Mouse (Mus musculus): Measurements from ENCODE around the gene Zfp82. TPM values are rescaled to one million over a fixed set of nuclear protein-coding genes. Genes with fewer than 3 reads are reported as not detected.

The Zfp82 gene
- total RNA-seq, 2 experiments from 2014 or later, result 3.0 to 3.1 TPM

DNA sequence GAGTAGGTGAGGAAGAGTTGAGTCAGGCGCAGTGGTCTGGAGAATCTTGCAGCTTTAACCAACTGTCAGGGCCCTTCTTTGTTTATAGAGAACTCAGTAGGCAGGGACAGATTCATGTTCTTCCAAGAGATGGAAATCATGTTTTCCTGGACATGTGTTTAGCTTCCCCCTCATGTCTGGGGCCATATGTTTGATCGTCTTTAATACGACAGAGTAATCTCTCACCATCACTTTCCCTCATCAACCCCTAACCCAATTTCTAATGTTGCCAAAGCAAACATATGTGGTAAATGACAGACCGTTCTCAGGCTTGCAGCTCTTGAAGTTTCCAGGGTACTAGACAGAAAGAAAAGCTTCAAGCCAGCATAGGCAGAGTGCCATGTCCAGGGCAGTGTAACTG is 24.6 kb downstream of the Zfp82 start:
- DNase-seq, result no peak

DNA sequence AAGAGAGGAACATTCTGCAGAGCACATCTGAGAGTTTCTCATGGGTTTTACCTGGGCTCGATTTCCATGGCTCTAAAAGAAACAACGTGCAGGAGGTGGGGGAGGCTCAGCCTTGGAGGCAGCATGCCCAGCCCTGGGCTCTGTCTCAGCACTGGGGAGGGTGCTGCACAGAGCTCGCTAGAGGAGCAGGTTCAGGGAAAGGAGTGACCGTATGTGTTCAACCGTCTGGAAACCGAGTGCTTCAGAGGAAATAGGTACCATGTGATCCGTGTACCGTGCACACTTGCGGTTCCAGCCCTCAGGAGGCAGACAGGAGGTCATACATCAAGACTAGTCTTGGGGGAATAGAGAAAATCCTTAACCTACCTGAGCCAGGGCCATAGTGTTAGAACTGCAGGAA is 28.3 kb downstream of the Zfp82 start:
- DNase-seq, result no peak

- no peak for DNase-seq
Measured at GRCm38 (mm10) chr7:30034331-30034730, 38.4 kb downstream of the Zfp82 start.

DNA sequence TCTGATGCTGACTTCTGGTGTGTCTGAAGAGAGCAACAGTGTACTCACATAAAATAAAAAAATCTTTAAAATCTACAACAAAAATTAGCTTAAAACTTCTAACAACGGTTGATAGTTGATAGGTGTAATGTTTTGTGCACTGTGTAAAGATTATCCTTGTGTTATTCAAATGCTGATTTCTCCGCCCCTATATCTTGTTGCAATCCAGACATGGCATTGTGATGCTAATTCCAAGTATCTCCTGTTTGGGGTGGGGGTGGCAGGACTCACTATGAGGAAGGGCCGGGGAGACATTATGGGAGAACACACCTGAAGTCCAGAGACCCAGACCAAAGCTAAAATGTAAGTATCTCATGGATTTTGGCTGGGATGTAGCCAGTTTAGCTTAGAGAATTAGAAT is 41.3 kb downstream of the Zfp82 start:
- no peak for DNase-seq

DNA sequence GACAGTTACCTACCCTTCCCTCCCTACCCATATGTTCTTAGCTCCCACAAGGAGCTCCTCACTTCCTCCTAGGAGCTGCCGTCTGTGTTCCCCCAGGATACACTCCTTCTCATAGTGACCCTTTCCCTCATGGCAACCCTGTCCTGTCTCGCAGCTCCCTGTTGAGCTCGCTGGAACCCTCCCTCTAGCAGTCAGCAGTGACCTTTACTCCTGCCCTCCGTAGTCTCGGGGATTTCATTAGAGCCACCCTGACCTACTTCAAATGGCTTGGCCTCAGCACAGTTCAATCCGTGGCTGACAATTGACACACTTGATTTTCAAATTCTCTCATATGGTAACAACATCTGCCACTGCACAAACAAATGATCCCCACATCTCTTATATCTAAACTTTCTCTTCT is 42.0 kb downstream of the Zfp82 start:
- no peak for DNase-seq

DNA sequence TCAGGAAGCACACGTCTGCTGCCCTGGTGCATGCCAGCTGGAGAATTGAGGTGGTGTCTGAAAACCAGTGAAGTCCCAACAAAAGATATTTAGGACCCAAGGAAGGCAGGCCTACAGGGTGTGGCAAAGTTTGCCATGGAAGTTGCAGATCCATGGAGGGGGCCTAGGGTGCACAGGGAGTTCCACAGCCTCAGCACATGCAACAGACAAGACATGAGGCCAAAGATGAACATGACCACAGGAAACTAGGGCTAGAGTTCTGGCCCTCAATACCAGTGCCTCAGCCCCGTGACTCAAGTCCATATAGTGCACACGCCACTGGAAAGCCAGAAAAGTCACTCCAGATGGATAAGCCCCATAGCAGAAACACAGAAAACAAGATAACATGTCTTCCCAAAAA is 44.1 kb downstream of the Zfp82 start:
- no peak for DNase-seq

- no peak for DNase-seq
Measured at GRCm38 (mm10) chr7:30027331-30027730, 45.4 kb downstream of the Zfp82 start.

DNA sequence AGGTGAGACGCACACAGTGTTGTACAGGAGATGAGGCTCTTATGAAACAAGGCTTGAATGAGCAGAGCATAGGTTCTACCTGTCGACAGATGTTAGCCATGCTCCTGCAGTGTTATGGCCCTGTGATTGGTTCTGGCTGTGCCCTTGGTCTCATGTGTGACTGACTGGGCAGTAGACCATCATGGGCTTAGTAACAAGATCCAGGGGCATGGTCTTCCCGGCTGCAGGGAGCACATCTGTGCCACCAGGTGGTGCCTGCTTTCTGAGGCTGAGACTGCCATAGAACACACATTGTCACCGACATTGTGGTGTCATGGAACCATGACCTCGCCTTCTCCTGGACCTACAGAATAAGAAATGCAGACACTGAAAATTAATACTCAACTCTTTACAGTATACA is 47.3 kb downstream of the Zfp82 start:
- DNase-seq, result no peak

- DNase-seq, result no peak
Measured at GRCm38 (mm10) chr7:30023800-30024199, 48.9 kb downstream of the Zfp82 start.

- DNase-seq, result no peak
Measured at GRCm38 (mm10) chr7:30023324-30023723, 49.4 kb downstream of the Zfp82 start.

DNA sequence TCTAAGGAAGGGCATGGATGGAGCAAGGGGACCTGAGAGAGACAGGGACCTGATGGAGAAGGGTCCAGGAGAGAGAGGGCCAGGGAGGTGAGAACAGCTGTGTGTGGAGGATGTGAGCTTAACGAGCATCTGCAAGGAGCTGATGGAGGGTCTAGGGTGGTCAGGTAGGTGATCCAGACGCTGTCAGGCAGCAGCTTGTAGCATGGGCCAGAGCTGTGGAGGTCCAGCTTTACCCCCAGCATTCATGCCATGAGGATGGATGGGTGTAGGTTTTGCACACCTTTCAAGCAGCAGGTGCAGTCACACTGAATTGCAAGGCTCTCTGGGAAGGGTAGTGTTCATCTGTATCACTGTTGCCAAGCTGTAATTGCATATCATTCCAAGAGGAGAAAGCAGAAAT is 53.2 kb downstream of the Zfp82 start:
- no peak for DNase-seq

GRCm38 (mm10) chr7:30017226-30017625 is 55.5 kb downstream of the Zfp82 start:
- DNase-seq, result no peak

DNA sequence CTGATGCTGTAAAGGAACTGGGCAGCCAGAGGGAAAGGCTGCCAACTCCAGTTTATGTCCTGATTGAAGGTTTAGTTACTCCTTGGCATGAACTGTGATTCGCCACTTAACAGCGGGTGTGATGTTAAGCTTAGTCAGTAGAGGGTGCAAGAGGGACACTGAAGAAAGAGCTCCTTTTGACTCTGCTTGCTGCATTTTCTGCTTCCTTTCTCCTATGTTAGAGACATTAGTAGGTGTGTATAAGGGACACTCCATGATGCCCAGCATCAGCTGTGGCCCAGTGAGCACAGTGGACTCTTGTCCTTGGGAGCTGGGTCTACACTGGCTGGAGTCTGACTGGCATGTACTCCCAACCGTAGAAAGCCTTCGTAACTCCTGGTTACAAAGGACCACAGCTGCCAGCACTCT is 59.7 kb downstream of the Zfp82 start:
- peak; percentile 28 to 67 for DNase-seq

GRCm38 (mm10) chr7:30010551-30011195 is 62.0 kb downstream of the Zfp82 start:
- peak; percentile 20 to 33 for DNase-seq

DNA sequence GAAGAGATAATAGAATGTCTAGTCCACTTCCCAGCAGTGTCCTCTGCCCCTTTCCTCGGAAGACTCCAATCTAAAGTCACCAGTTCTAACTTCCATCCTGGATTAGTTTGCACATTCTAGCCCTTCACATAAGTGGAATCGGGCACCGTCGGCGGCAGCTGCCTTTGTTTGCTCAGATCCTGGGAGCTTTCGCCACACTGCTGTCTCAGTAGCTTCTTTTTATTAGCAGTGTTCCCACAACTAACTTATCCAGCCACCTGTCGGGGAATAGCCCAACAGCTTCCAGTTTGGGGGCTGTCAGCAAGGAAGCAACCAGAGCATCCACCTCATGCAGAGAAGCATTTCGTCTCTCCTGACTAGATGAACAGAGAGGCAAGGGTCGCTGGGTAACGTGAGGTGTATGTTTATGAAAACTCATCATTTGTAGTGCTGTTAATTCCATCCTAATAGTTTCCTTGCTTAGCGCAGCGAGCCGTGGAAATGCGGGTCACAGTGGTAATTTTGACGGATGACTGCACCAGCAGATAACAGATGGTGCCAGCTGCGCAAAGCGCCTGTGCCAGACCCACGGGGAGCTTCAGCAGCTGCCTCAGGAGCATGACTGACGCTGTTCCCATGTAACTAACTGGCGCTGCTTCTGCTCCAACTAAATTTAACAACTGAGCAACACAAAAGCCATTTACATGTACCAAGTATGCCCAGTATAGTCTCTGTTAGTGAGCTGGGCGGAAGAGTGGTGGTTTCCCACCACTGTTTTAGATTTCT is 63.2 kb downstream of the Zfp82 start:
- DNase-seq, result peak; percentile 55 to 73

DNA sequence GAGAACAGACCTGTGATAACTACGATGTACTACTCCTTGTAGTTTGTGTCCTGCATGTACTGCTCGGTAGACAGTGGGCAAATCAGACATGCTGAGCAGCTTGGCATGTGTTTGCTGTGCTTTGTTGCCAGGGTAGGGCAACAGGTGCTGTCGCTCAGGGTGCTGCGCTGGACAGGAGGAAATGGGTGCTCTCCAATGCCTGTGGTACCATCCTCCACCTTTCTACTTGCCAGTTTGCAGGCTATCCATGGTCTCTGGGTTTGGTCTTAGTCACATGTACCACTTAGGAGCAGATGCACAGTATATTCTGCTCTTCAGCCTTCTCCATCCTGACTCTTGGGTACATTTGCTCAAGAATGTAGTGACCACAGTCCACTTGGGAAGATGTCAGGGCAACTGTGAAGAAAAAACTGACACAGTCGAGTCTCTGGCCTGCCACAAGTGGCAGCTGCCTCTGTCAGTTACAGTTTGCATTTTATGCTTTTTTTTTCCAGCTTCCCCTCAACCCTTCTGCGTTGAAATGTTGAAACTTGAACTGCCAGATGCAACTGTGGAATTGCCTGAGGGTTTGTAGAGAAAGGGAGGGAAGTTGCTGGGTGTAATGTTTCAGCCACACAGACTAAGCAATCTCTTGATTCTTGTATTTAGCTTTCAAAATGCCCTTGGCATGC is 64.5 kb downstream of the Zfp82 start:
- DNase-seq, result no peak

DNA sequence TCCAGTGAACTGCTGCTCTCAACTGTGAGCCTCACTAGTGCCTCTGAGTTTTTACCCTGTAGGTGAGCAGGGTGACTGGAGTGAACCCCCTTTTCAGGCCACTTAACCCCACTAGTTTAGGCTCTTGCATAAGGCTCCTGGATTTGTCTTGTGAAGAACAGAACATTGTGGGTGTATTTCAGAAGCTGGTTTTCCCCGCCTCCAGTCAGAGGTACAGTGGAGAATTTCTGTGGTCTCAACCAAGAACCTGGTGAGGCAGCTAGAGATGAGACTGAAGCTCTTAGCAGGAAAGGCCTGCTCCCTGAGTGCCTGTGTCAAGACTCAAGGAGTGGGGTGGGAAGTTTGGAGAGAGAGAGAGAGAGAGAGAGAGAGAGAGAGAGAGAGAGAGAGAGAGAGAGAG is 65.1 kb downstream of the Zfp82 start:
- no peak for DNase-seq

Small RNA genes lying within 50 kb of the gene (microRNA-seq; reads per million reads assigned to microRNA genes)
- gene Gm23368, result 0 reads per million in 2 experiments

Other genes with a start within 250 kb of the Zfp82 start
- gene Zfp940, start 219.2 kb downstream of the Zfp82 start, total RNA-seq (2021), result under 1 TPM; 0.62 to 0.87 TPM
- 1 to 10 TPM; 3.3 to 3.9 TPM for gene Zfp420, start 212.9 kb downstream of the Zfp82 start, total RNA-seq (2021)
- gene Zfp27, start 166.3 kb downstream of the Zfp82 start, total RNA-seq (2021), result 1 to 10 TPM; 8.6 to 8.7 TPM
- gene Zfp383, start 164.7 kb downstream of the Zfp82 start, total RNA-seq (2021), result 1 to 10 TPM; 4.2 to 7.5 TPM
- 1 to 10 TPM; 4.3 to 6.8 TPM for gene Zfp74, start 118.8 kb downstream of the Zfp82 start, total RNA-seq (2021)
- 10 to 100 TPM; 24.0 to 31.6 TPM for gene Zfp568, start 88.9 kb downstream of the Zfp82 start, total RNA-seq (2021)
- gene Zfp14, start 21.5 kb downstream of the Zfp82 start, total RNA-seq (2021), result 1 to 10 TPM; 2.0 to 2.9 TPM
- not detected for gene Gm26920, start 17.5 kb upstream of the Zfp82 start, total RNA-seq (2021)
- 1 to 10 TPM; 1.4 to 1.9 TPM for gene Zfp566, start 17.6 kb upstream of the Zfp82 start, total RNA-seq (2021)
- 10 to 100 TPM; 26.9 to 38.9 TPM for gene Zfp260, start 21.9 kb upstream of the Zfp82 start, total RNA-seq (2021)
- 1 to 10 TPM; 2.1 to 2.5 TPM for gene Zfp382, start 49.0 kb upstream of the Zfp82 start, total RNA-seq (2021)
- gene Zfp146, start 96.8 kb upstream of the Zfp82 start, total RNA-seq (2021), result 10 to 100 TPM; 27.8 to 30.9 TPM
- 1,000 to 10,000 TPM; 2,821 to 3,018 TPM for gene Cox7a1, start 111.2 kb upstream of the Zfp82 start, total RNA-seq (2021)
- gene Capns1, start 125.9 kb upstream of the Zfp82 start, total RNA-seq (2021), result 100 to 1,000 TPM; 277 to 293 TPM
- 10 to 100 TPM; 51.1 to 53.7 TPM for gene Polr2i, start 159.0 kb upstream of the Zfp82 start, total RNA-seq (2021)
- 10 to 100 TPM; 57.8 to 68.2 TPM for gene Tbcb, start 159.4 kb upstream of the Zfp82 start, total RNA-seq (2021)
- gene Ovol3, start 162.8 kb upstream of the Zfp82 start, total RNA-seq (2021), result not detected
- gene Thap8, start 207.2 kb upstream of the Zfp82 start, total RNA-seq (2021), result not detected
- under 1 TPM; 0.57 to 0.80 TPM for gene Wdr62, start 207.5 kb upstream of the Zfp82 start, total RNA-seq (2021)
- 1 to 10 TPM; 5.7 TPM for gene Clip3, start 218.8 kb upstream of the Zfp82 start, total RNA-seq (2021)
- gene Alkbh6, start 235.8 kb upstream of the Zfp82 start, total RNA-seq (2021), result 10 to 100 TPM; 26.2 to 27.8 TPM
- 1 to 10 TPM in 1 of 2 experiments, under 1 TPM in 1; 0.72 to 2.0 TPM for gene Syne4, start 241.9 kb upstream of the Zfp82 start, total RNA-seq (2021)
- gene E130208F15Rik, start 248.8 kb upstream of the Zfp82 start, total RNA-seq (2021), result 1 to 10 TPM in 1 of 2 experiments, under 1 TPM in 1; 0.45 to 1.1 TPM